20 mouse cellular contexts compared by ENCODE assay signal in the genomic region with DNA sequence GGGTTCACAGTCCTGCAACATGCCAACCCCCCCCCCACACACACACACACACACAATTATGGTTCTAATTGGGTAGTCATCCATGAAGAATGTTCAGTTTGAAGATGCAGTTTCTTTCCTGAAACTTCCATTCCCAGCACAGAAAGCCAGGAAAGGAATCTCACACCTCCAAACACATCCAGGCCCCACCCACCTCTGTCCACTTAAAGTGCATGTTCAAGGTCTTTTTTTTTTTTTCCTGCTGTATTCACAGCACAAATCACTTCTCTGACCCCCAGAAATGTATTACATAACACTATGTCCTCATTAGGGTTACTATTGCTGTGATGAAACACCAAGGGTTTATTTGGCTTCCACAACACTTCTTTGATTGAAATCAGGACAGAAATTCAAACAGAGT. TPM values are rescaled to one million over a fixed set of nuclear protein-coding genes. Genes with fewer than 3 reads are reported as not detected.
"Had no signal": no experiment of that assay in that cellular context is flagged by ENCODE, and none has a peak within 500 bp of the region (broad histone marks: within the 10 kb centered on the region; RNA-seq: fewer than 3 reads in every experiment).

No protein-coding gene starts in this region.

- H3K4me3 ChIP-seq: midbrain, embryonic 10.5 days; midbrain, embryonic 12.5 days; myocyte; neural tube, embryonic 13.5 days; neural tube, embryonic 15.5 days had no signal

- H3K4me1 ChIP-seq: midbrain, embryonic 10.5 days; midbrain, embryonic 12.5 days; neural tube, embryonic 13.5 days; neural tube, embryonic 15.5 days had no signal

- ATAC-seq: midbrain, embryonic 16.5 days had no signal

- H3K9ac ChIP-seq: lung, embryonic 14.5 days; midbrain, embryonic 12.5 days; neural tube, embryonic 13.5 days; neural tube, embryonic 15.5 days had no signal

- H3K4me2 ChIP-seq: lung, embryonic 14.5 days; midbrain, embryonic 12.5 days; neural tube, embryonic 13.5 days; neural tube, embryonic 15.5 days had no signal

- H3K27ac ChIP-seq: midbrain, embryonic 10.5 days; midbrain, embryonic 12.5 days; neural tube, embryonic 13.5 days; neural tube, embryonic 15.5 days had no signal

- H3K9me3 ChIP-seq: neural tube, embryonic 15.5 days had no signal

- DNase-seq: lung, adult 18-20 months; lung, embryonic 14.5 days; lung, postnatal 10 days; lung, postnatal 4 days; midbrain, embryonic 14.5 days; right cerebral cortex, postnatal 14 days; thymus, adult 18-20 months; thymus, postnatal 14 days; thymus, postnatal 36 days had no signal

- H3K27me3 ChIP-seq: midbrain, embryonic 12.5 days; neural tube, embryonic 13.5 days; neural tube, embryonic 15.5 days had no signal

- H3K36me3 ChIP-seq: midbrain, embryonic 10.5 days; midbrain, embryonic 12.5 days; neural tube, embryonic 13.5 days; neural tube, embryonic 15.5 days had no signal

RNA-seq across cellular contexts. Expression of gene AU018091, which starts 4.0 kb away (rescaled TPM):
- total RNA-seq: megakaryocyte, adult 5-6 weeks; megakaryocyte-erythroid progenitor cell, adult 5-6 weeks had no signal
- polyA plus RNA-seq: lung, embryonic 14.5 days; lung, embryonic 16.5 days; midbrain, embryonic 14.5 days; midbrain, embryonic 16.5 days; neural tube, embryonic 11.5 days; neural tube, embryonic 13.5 days; neural tube, embryonic 15.5 days; thymus, postnatal 0 days had no signal
